In the genomic region with DNA sequence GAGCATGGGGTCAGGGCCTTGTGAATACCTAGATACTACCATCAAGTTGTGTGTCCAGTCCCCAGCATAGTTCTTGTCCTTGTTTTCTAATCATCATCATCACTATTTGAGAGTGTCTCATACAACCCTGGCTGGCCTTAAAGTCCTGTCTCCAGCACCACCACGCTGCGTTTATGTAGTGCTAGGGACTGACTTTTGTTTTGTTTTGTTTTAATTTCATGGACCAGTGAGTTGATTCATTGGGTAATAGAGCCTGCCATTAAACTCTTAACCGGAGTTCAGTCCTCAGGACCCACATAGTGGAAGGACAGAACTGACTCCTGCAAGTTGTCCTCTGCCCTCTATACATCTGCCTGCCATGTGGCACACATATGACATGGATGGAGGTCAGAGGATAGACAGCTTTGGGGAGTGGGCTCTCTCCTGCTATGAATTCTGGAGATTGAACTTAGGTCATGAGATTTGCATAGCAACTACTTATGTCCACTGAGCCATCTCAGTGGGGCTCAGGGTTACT, we compare ENCODE assay signal across 14 mouse cellular contexts. TPM values are rescaled to one million over a fixed set of nuclear protein-coding genes. Genes with fewer than 3 reads are reported as not detected.
"Had no signal": no experiment of that assay in that cellular context is flagged by ENCODE, and none has a peak within 500 bp of the region (broad histone marks: within the 10 kb centered on the region; RNA-seq: fewer than 3 reads in every experiment).

No protein-coding gene starts in this region.

- H3K9ac ChIP-seq: liver, embryonic 12.5 days; lung, embryonic 15.5 days; midbrain, embryonic 15.5 days; neural tube, embryonic 12.5 days had no signal

- DNase-seq: lung, postnatal 14 days; thymus, postnatal 4 days had no signal

- H3K4me2 ChIP-seq: liver, embryonic 12.5 days; lung, embryonic 15.5 days; midbrain, embryonic 11.5 days; midbrain, embryonic 15.5 days; neural tube, embryonic 12.5 days had no signal

- H3K27me3 ChIP-seq: liver, embryonic 12.5 days; lung, embryonic 15.5 days; megakaryocyte, embryonic 14.5 days; midbrain, embryonic 15.5 days; neural tube, embryonic 12.5 days had no signal

- H3K4me1 ChIP-seq: limb, embryonic 10.5 days; lung, embryonic 15.5 days had no signal

- H3K4me3 ChIP-seq: limb, embryonic 10.5 days; liver, embryonic 12.5 days; lung, embryonic 15.5 days; megakaryocyte, embryonic 14.5 days; midbrain, embryonic 15.5 days; neural tube, embryonic 12.5 days had no signal

- H3K27ac ChIP-seq: hindbrain, postnatal 0 days; limb, embryonic 10.5 days; liver, embryonic 12.5 days; lung, embryonic 15.5 days; macrophage; midbrain, embryonic 15.5 days; neural tube, embryonic 12.5 days; stomach, postnatal 0 days had no signal

- H3K9me3 ChIP-seq: limb, embryonic 10.5 days; liver, embryonic 12.5 days; lung, embryonic 15.5 days; megakaryocyte, embryonic 14.5 days; midbrain, embryonic 15.5 days; neural tube, embryonic 12.5 days had no signal

- ATAC-seq: hindbrain, postnatal 0 days; liver, embryonic 12.5 days; midbrain, embryonic 15.5 days had no signal

RNA-seq across cellular contexts. Expression of a gene that starts 51.1 kb away (rescaled TPM):
- total RNA-seq: monocyte, adult 5-6 weeks; neutrophil, adult 5-6 weeks had no signal
